Mouse (Mus musculus): ENCODE measurements at regions not wholly inside any gene's neighbourhood (a gene's known extent, or its start where the extent isn't known, plus 50 kb on each side); places are given as distances from the start of the nearest gene placed in this dataset.

DNA sequence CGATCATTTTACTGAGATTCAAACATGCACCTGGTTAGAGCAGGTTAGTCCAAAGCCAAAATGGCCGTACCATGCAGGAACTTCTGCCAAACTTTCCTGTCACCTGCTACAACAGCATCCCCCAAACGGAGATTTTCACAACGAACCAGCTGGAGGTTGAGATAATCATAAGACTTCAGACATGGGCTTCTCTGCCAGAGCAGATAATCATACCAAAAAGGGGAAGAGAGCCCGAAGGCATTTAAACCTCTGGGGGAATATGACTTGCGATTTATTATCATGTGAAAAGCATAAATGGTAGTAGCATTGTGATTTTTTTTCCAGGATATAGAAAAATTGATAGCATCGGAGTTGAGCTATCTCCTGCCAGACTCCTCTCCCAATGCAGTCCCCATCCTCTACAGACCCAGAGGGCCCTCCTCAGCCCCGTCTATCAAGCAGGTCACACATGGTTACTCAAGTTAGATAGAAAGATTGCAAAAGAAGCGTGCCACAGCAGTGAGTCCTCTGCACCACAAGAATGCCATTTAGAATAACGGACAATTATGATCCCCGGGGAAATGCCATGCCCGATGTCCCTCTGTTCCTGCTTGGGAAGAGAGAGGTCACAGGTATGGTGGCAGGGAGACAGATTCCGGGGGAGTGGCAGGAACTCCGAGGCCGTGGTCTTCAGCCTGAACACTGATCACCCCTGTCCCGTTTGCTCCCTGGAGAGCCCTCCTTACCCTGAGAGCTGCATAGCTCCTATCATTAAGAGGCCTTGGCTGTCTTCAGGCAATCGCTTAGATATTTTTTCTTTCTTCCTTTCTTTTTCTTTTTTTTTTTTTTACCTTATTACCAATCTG lies 151.3 kb upstream of the Lmo4 start:
- no peak for DNase-seq (ENCODE audit: extremely low read depth, low read depth, low spot score)
- Histone ChIP-seq H3K27ac (replicated peaks; ENCODE audit: insufficient read depth, low read depth, low read length) (no peak overlapping the region), H3K79me2 (ENCODE audit: control insufficient read depth, insufficient read depth, low read length) (no peaks in the 10 kb centered on the region), H3K4me1 (ENCODE audit: control insufficient read depth, insufficient read depth, low read length) (no peaks in the 10 kb centered on the region), H3K27me3 (ENCODE audit: control insufficient read depth, insufficient read depth, low read length) (no peaks in the 10 kb centered on the region), H3K9ac (ENCODE audit: low read depth, low read length) (no peak overlapping the region), H3K4me3 (ENCODE audit: insufficient read depth, low read depth, low read length) (no peak overlapping the region), H3K36me3 (ENCODE audit: control insufficient read depth, insufficient read depth, low read length) (no peaks in the 10 kb centered on the region)
- 83% methylated on average over 17 of the region's 17 CpGs for WGBS
- TF ChIP-seq CTCF (IDR thresholded peaks at IDR 0.05; ENCODE audit: low read depth, low read length) (no peak), POLR2A (IDR thresholded peaks at IDR 0.05; ENCODE audit: extremely low read depth, insufficient read depth, low read length) (no peak)

GRCm38 (mm10) chr3:144352559-144352958 lies 147.5 kb upstream of the Lmo4 start:
- DNase-seq (ENCODE audit: extremely low read depth, low read depth, low spot score) = no peak
- TF ChIP-seq POLR2A (IDR thresholded peaks at IDR 0.05; ENCODE audit: extremely low read depth, insufficient read depth, low read length) = no peak
- no peak for TF ChIP-seq CTCF (IDR thresholded peaks at IDR 0.05; ENCODE audit: low read depth, low read length)
- Histone ChIP-seq H3K9ac (ENCODE audit: low read depth, low read length) (no peak overlapping the region), H3K36me3 (ENCODE audit: control insufficient read depth, insufficient read depth, low read length) (no peaks in the 10 kb centered on the region), H3K4me1 (ENCODE audit: control insufficient read depth, insufficient read depth, low read length) (no peaks in the 10 kb centered on the region), H3K4me3 (ENCODE audit: insufficient read depth, low read depth, low read length) (no peak overlapping the region), H3K27me3 (ENCODE audit: control insufficient read depth, insufficient read depth, low read length) (no peaks in the 10 kb centered on the region), H3K79me2 (ENCODE audit: control insufficient read depth, insufficient read depth, low read length) (no peaks in the 10 kb centered on the region), H3K27ac (replicated peaks; ENCODE audit: insufficient read depth, low read depth, low read length) (no peak overlapping the region)
- 62% methylated on average over 4 of the region's 4 CpGs for WGBS

DNA sequence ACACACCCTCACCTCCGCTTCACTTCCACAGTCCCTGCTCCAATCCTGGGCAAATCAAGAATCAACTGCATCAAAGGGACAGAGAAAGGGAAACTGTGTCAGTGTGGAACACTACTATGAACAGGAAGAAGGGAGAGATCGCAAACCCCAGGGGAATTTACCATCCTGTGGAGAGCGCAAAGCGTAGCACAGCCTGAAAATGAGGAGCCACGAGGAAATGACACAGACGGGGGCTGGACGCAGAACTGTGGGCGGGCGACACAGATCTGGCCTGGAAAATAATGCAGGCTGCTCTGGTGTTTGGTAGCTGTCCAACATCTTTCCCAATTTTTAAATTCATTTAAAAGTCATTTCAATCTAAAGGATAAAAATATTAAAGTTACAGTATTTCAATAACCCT lies 143.4 kb upstream of the Lmo4 start:
- Histone ChIP-seq H3K36me3 (ENCODE audit: control insufficient read depth, insufficient read depth, low read length) (no peaks in the 10 kb centered on the region), H3K27ac (replicated peaks; ENCODE audit: insufficient read depth, low read depth, low read length) (no peak overlapping the region), H3K9ac (ENCODE audit: low read depth, low read length) (no peak overlapping the region), H3K79me2 (ENCODE audit: control insufficient read depth, insufficient read depth, low read length) (no peaks in the 10 kb centered on the region), H3K4me3 (ENCODE audit: insufficient read depth, low read depth, low read length) (no peak overlapping the region), H3K4me1 (ENCODE audit: control insufficient read depth, insufficient read depth, low read length) (no peaks in the 10 kb centered on the region), H3K27me3 (ENCODE audit: control insufficient read depth, insufficient read depth, low read length) (no peaks in the 10 kb centered on the region)
- DNase-seq (ENCODE audit: extremely low read depth, low read depth, low spot score) = no peak
- no peak for TF ChIP-seq CTCF (IDR thresholded peaks at IDR 0.05; ENCODE audit: low read depth, low read length)
- TF ChIP-seq POLR2A (IDR thresholded peaks at IDR 0.05; ENCODE audit: extremely low read depth, insufficient read depth, low read length) = no peak
- 79% methylated on average over 9 of the region's 9 CpGs for WGBS

GRCm38 (mm10) chr3:144335237-144335636 lies 130.2 kb upstream of the Lmo4 start:
- WGBS = 65% methylated on average over 3 of the region's 3 CpGs

DNA sequence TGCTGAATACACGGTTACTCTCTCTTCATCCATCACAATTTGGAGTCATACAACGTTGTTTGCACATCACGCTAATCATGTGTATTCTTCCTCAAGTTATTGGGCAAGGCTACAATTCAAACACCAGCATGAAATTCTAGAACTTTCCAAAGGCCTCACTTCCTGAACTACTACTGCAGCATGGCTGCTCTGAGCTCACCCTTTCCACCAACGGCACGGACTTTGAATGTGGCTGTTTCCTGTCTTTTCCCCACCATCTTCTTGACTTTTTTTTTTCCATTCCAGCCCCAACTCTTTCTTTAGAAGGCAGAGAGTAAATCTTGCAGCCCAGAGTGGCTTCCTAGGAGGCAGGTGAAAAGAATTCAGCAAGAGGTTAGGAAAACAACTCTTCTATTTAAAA lies 129.2 kb upstream of the Lmo4 start:
- H3K79me2 ChIP-seq (ENCODE audit: control insufficient read depth, insufficient read depth, low read length) = no peaks in the 10 kb centered on the region
- no peaks in the 10 kb centered on the region for H3K27me3 ChIP-seq (ENCODE audit: control insufficient read depth, insufficient read depth, low read length)
- no peak overlapping the region for H3K4me3 ChIP-seq (ENCODE audit: insufficient read depth, low read depth, low read length)
- no peaks in the 10 kb centered on the region for H3K36me3 ChIP-seq (ENCODE audit: control insufficient read depth, insufficient read depth, low read length)
- no peak overlapping the region for H3K9ac ChIP-seq (ENCODE audit: low read depth, low read length)
- WGBS = 80% methylated on average over 5 of the region's 5 CpGs
- no peak for DNase-seq (ENCODE audit: extremely low read depth, low read depth, low spot score)
- H3K4me1 ChIP-seq (ENCODE audit: control insufficient read depth, insufficient read depth, low read length) = no peaks in the 10 kb centered on the region
- H3K27ac ChIP-seq (replicated peaks; ENCODE audit: insufficient read depth, low read depth, low read length) = no peak overlapping the region
- TF ChIP-seq CTCF (IDR thresholded peaks at IDR 0.05; ENCODE audit: low read depth, low read length) (no peak), POLR2A (IDR thresholded peaks at IDR 0.05; ENCODE audit: extremely low read depth, insufficient read depth, low read length) (no peak)

More at GRCm38 (mm10) chr3:144335237-144335636, 130.2 kb upstream of the Lmo4 start:
- H3K79me2 ChIP-seq (ENCODE audit: control insufficient read depth, insufficient read depth, low read length) = no peaks in the 10 kb centered on the region
- H3K27me3 ChIP-seq (ENCODE audit: control insufficient read depth, insufficient read depth, low read length) = no peaks in the 10 kb centered on the region
- no peak overlapping the region for H3K27ac ChIP-seq (replicated peaks; ENCODE audit: insufficient read depth, low read depth, low read length)
- no peak for DNase-seq (ENCODE audit: extremely low read depth, low read depth, low spot score)
- no peaks in the 10 kb centered on the region for H3K4me1 ChIP-seq (ENCODE audit: control insufficient read depth, insufficient read depth, low read length)
- no peaks in the 10 kb centered on the region for H3K36me3 ChIP-seq (ENCODE audit: control insufficient read depth, insufficient read depth, low read length)
- TF ChIP-seq POLR2A (IDR thresholded peaks at IDR 0.05; ENCODE audit: extremely low read depth, insufficient read depth, low read length) (no peak), CTCF (IDR thresholded peaks at IDR 0.05; ENCODE audit: low read depth, low read length) (no peak)
- H3K4me3 ChIP-seq (ENCODE audit: insufficient read depth, low read depth, low read length) = no peak overlapping the region
- H3K9ac ChIP-seq (ENCODE audit: low read depth, low read length) = no peak overlapping the region

DNA sequence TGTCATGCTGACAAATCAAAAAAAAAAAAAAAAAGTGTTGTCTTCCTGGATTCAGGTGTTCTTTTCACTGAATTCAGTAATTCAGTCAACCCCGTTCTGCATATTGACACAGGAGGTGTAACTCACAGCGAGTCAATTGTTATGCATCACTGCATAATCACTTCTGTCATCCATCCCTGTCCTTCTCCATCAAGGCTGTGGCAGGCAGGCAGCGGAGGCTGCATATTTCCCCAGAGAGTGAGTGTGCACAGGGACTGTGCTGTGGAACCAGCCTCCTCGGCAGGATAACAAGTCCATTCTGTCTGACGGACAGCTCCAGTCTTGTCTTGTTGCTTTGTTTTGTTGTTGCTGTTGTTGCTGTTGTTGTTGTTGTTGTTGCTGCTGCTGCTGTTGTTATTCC lies 127.3 kb upstream of the Lmo4 start:
- no peak for DNase-seq (ENCODE audit: extremely low read depth, low read depth, low spot score)
- 28% methylated on average over 5 of the region's 5 CpGs for WGBS
- Histone ChIP-seq H3K4me1 (ENCODE audit: control insufficient read depth, insufficient read depth, low read length) (no peaks in the 10 kb centered on the region), H3K9ac (ENCODE audit: low read depth, low read length) (no peak overlapping the region), H3K36me3 (ENCODE audit: control insufficient read depth, insufficient read depth, low read length) (no peaks in the 10 kb centered on the region), H3K79me2 (ENCODE audit: control insufficient read depth, insufficient read depth, low read length) (no peaks in the 10 kb centered on the region), H3K27me3 (ENCODE audit: control insufficient read depth, insufficient read depth, low read length) (no peaks in the 10 kb centered on the region), H3K27ac (replicated peaks; ENCODE audit: insufficient read depth, low read depth, low read length) (no peak overlapping the region), H3K4me3 (ENCODE audit: insufficient read depth, low read depth, low read length) (no peak overlapping the region)
- TF ChIP-seq CTCF (IDR thresholded peaks at IDR 0.05; ENCODE audit: low read depth, low read length) = no peak

All from liver, adult 2 months (tissue).